ENCODE assay signal across 13 mouse cellular contexts in genomic region chr2:47822746-47823271, GRCm38 (mm10).
DNase-seq lines count a peak whose midpoint lies in the region; ATAC-seq lines count a peak whose summit lies in the region.
"Had no signal": no experiment of that assay in that cellular context is flagged by ENCODE, and none has a peak within 500 bp of the region (broad histone marks: within the 10 kb centered on the region; RNA-seq: fewer than 3 reads in every experiment).

No protein-coding gene starts in this region.

- H3K9me3 ChIP-seq in heart, embryonic 11.5 days (replicated peaks; ENCODE audit: control insufficient read depth, low read length), result no peaks in the 10 kb centered on the region
- no peaks in the 10 kb centered on the region for H3K9me3 ChIP-seq in lung, embryonic 15.5 days
- no peaks in the 10 kb centered on the region for H3K9me3 ChIP-seq in intestine, embryonic 15.5 days
- H3K9me3 ChIP-seq: hindbrain, embryonic 10.5 days; limb, embryonic 13.5 days had no signal

- no peak for ATAC-seq in heart, embryonic 11.5 days (replicated peaks; ENCODE audit: insufficient number of reproducible peaks, low FRiP score, low TSS enrichment)
- ATAC-seq in lung, embryonic 15.5 days (ENCODE audit: borderline replicate concordance, extremely low read depth, low FRiP score, low TSS enrichment), result peak; percentile 67; the same call in 1 of the 2 replicates
- no peak for ATAC-seq in intestine, embryonic 15.5 days

- peak; percentile 83 for DNase-seq in heart, adult 11 months
- DNase-seq in lung, postnatal 14 days, result no peak
- DNase-seq in left cerebral cortex, adult 9 months (ENCODE audit: low spot score in 2 of 2), result peak; percentile 13 to 39
- DNase-seq in yolk sac, embryonic 10.5 days (ENCODE audit: low spot score), result peak; percentile 1
- no peak for DNase-seq in testis, postnatal 10 days (ENCODE audit: low spot score)
- DNase-seq: gastrocnemius, postnatal 36 days; kidney, adult 18-20 months had no signal

- H3K27ac ChIP-seq in heart, embryonic 11.5 days (ENCODE audit: low read depth, low read length), result no peak overlapping the region
- no peak overlapping the region for H3K27ac ChIP-seq in lung, embryonic 15.5 days
- no peak overlapping the region for H3K27ac ChIP-seq in intestine, embryonic 15.5 days
- H3K27ac ChIP-seq: hindbrain, embryonic 10.5 days; limb, embryonic 13.5 days had no signal

- no peak overlapping the region for H3K9ac ChIP-seq in heart, embryonic 11.5 days (ENCODE audit: low read depth, low read length)
- no peak overlapping the region for H3K9ac ChIP-seq in lung, embryonic 15.5 days
- H3K9ac ChIP-seq in intestine, embryonic 15.5 days, result no peak overlapping the region
- H3K9ac ChIP-seq: limb, embryonic 13.5 days had no signal

- no peaks in the 10 kb centered on the region for H3K36me3 ChIP-seq in heart, embryonic 11.5 days (ENCODE audit: control insufficient read depth, insufficient read depth, low read length)
- H3K36me3 ChIP-seq in lung, embryonic 15.5 days, result no peaks in the 10 kb centered on the region
- H3K36me3 ChIP-seq in intestine, embryonic 15.5 days, result no peaks in the 10 kb centered on the region
- H3K36me3 ChIP-seq: hindbrain, embryonic 10.5 days; limb, embryonic 13.5 days had no signal

- H3K4me2 ChIP-seq in heart, embryonic 11.5 days, result no peak overlapping the region
- H3K4me2 ChIP-seq in lung, embryonic 15.5 days, result no peak overlapping the region
- no peak overlapping the region for H3K4me2 ChIP-seq in intestine, embryonic 15.5 days (replicated peaks)
- H3K4me2 ChIP-seq: limb, embryonic 13.5 days had no signal

- H3K4me1 ChIP-seq in heart, embryonic 11.5 days (ENCODE audit: control insufficient read depth, insufficient read depth, low read length), result no peaks in the 10 kb centered on the region
- no peaks in the 10 kb centered on the region for H3K4me1 ChIP-seq in lung, embryonic 15.5 days
- H3K4me1 ChIP-seq in intestine, embryonic 15.5 days (replicated peaks), result no peaks in the 10 kb centered on the region
- H3K4me1 ChIP-seq: hindbrain, embryonic 10.5 days; limb, embryonic 13.5 days had no signal

- no peak overlapping the region for H3K4me3 ChIP-seq in heart, embryonic 11.5 days (ENCODE audit: low read depth, low read length)
- no peak overlapping the region for H3K4me3 ChIP-seq in lung, embryonic 15.5 days
- H3K4me3 ChIP-seq in intestine, embryonic 15.5 days (replicated peaks), result no peak overlapping the region
- H3K4me3 ChIP-seq: hindbrain, embryonic 10.5 days; limb, embryonic 13.5 days; myocyte had no signal

- no peaks in the 10 kb centered on the region for H3K27me3 ChIP-seq in heart, embryonic 11.5 days (ENCODE audit: control insufficient read depth, insufficient read depth, low read length)
- no peaks in the 10 kb centered on the region for H3K27me3 ChIP-seq in lung, embryonic 15.5 days
- no peaks in the 10 kb centered on the region for H3K27me3 ChIP-seq in intestine, embryonic 15.5 days (replicated peaks)
- H3K27me3 ChIP-seq: limb, embryonic 13.5 days had no signal

- 46% methylated on average over 2 of the region's 2 CpGs for WGBS in heart, embryonic 11.5 days (ENCODE audit: insufficient replicate concordance)
- 24% methylated on average over 2 of the region's 2 CpGs for WGBS in lung, embryonic 15.5 days
- WGBS in intestine, embryonic 15.5 days, result 51% methylated on average over 2 of the region's 2 CpGs

Comparison
In these comparisons a context has a peak if more than half of its experiments do, and no peak if none do; other contexts are left out.
1. DNase-seq: peak in heart, adult 11 months (single experiment), left cerebral cortex, adult 9 months (2 of 2) and yolk sac, embryonic 10.5 days (single experiment); none in lung, postnatal 14 days (single experiment) and testis, postnatal 10 days (single experiment).